Mouse (Mus musculus) hindbrain, embryonic 14.5 days (tissue): ENCODE data around the gene Eif4g2. TPM values are rescaled to one million over a fixed set of nuclear protein-coding genes. Genes with fewer than 3 reads are reported as not detected.

Experiments used
- ATAC-seq: fragments of 200-750 bp; cut with Nextera tagmentation; 2 replicates; pipeline ENCODE4 v1.8.0; 2017; ENCODE audit warnings: moderate number of reproducible peaks, mild to moderate bottlenecking, moderate TSS enrichment, moderate library complexity; ENCODE audit not compliant: low FRiP score
- DNase-seq: peaks from one replicate; pipeline ENCODE4 v3.0.0-alpha.2; 2015; ENCODE audit warnings: low spot score
- H3K27ac ChIP-seq: fragments of 300-500 bp; sonication (generic); 2 replicates; pipeline ENCODE4 v1.5.1; 2014; ENCODE audit warnings: mild to moderate bottlenecking, moderate library complexity
- H3K27me3 ChIP-seq: fragments of 300-500 bp; sonication (generic); 2 replicates; pipeline ENCODE4 v1.6.1; 2014; ENCODE audit warnings: mild to moderate bottlenecking, low read length, mixed read lengths; ENCODE audit not compliant: control insufficient read depth, insufficient read depth
- H3K36me3 ChIP-seq: fragments of 300-500 bp; sonication (generic); replicated peaks from 2 replicates; pipeline ENCODE4 v1.6.1; 2014; ENCODE audit not compliant: control insufficient read depth, insufficient read depth
- H3K4me1 ChIP-seq: fragments of 300-500 bp; sonication (generic); replicated peaks from 2 replicates; pipeline ENCODE4 v1.6.1; 2014; ENCODE audit warnings: antibody characterized with exemption, low read length, mixed read lengths; ENCODE audit not compliant: control insufficient read depth, insufficient read depth
- H3K4me2 ChIP-seq: fragments of 300-500 bp; sonication (generic); replicated peaks from 2 replicates; pipeline ENCODE4 v1.6.1; 2014; ENCODE audit warnings: mild to moderate bottlenecking, moderate library complexity
- H3K4me3 ChIP-seq: fragments of 300-500 bp; sonication (generic); replicated peaks from 2 replicates; pipeline ENCODE4 v1.5.1; 2014; ENCODE audit warnings: mild to moderate bottlenecking, low read length
- H3K9ac ChIP-seq: fragments of 300-500 bp; sonication (generic); 2 replicates; pipeline ENCODE4 v1.6.1; 2014
- H3K9me3 ChIP-seq: fragments of 300-500 bp; sonication (generic); 2 replicates; pipeline ENCODE4 v1.6.1; 2016; ENCODE audit warnings: low read length; ENCODE audit not compliant: control insufficient read depth
- WGBS: fragments of 180-500 bp; shearing (Covaris S2); extraction: QIAGEN DNeasy Blood & Tissue Kit; methylation state at CpG from one replicate; pipeline ENCODE4 v1.1.7; 2014; 5-methylcytosine and 5-hydroxymethylcytosine counted together
- polyA plus RNA-seq: library from polyadenylated mRNA; unstranded; fragments of >200 nt; fragmentation: Nextera tagmentation; extraction: Ambion mirVana; gene quantifications from 2 replicates; pipeline ENCODE4 v1.2.1, GENCODE M21; 2014

The Eif4g2 gene
- polyA plus RNA-seq, 1 experiment from 2014 or later, result 1,292 TPM

DNA sequence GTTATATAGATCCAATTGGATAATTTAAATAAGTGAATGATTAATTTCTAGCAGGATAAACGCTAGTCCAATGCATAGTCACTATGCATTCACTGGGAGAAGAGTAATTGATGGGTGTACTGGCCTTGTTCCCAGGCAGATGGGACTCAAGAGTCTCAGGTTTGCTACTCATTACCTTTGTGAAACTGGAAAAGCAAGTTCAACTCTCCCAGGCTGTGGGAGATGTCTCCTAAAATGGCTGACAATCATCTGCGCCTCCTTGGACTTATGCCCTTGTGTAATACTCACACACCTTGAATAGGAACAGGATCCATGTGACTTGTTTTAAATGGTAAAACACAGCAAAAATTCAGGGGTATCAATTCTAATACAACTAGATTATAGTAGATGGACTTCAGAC is 26.3 kb upstream of the Eif4g2 start:
- ATAC-seq (no peak), DNase-seq (no peak)
- 93% methylated on average over 2 of the region's 2 CpGs for WGBS
- H3K27me3 ChIP-seq, result no peaks in the 10 kb centered on the region
- no peak overlapping the region for H3K4me2 ChIP-seq
- H3K4me3 ChIP-seq, result no peak overlapping the region
- H3K9ac ChIP-seq, result no peak overlapping the region
- H3K36me3 ChIP-seq, result peaks cover 8% of the 10 kb centered on the region
- no peaks in the 10 kb centered on the region for H3K9me3 ChIP-seq
- no peak overlapping the region for H3K27ac ChIP-seq
- no peaks in the 10 kb centered on the region for H3K4me1 ChIP-seq

DNA sequence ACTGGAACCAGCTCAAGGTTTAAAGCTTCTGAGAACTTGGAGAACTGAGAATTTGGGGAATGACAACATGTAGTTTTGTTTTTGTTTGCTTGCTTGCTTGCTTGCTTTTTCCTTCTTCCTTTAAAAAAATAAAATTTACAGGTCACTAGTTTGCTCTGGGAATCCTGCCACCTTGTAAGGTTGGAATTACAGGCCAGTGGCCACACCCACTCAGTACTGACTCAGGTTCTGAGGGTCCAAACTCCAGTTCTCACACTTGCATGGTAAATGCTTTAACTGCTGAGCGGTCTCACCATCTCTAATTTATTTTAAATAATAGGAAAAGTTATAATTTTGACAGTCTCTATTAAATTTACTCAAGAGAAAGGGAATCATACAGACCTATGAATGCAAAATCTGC is 15.4 kb upstream of the Eif4g2 start:
- no peak overlapping the region for H3K4me2 ChIP-seq
- no peaks in the 10 kb centered on the region for H3K4me1 ChIP-seq
- no peaks in the 10 kb centered on the region for H3K27me3 ChIP-seq
- no peak for DNase-seq
- no peaks in the 10 kb centered on the region for H3K36me3 ChIP-seq
- no peaks in the 10 kb centered on the region for H3K9me3 ChIP-seq
- whole genome bisulfite sequencing, result 87% methylated on average over 1 of the region's 1 CpGs
- no peak for ATAC-seq
- H3K27ac ChIP-seq, result no peak overlapping the region
- no peak overlapping the region for H3K9ac ChIP-seq
- H3K4me3 ChIP-seq, result no peak overlapping the region

DNA sequence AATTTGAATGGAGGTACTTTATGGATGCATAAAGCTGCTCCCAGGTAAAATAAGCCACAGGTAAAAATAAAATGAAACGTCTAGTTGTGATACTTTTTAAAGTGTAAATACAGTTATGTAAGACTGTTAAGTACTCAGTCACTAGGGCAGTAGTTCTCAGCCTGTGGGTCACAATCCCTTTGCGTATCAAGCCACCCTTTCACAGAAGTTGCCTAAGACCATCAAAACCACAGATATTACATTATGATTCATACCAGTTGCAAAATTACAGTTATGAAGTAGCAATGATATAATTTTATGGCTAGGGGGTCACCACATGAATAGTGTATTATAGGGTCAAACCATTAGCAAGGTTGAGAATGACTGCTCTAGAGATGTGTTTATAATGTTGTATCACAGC is 12.3 kb upstream of the Eif4g2 start:
- Histone ChIP-seq H3K4me2 (no peak overlapping the region), H3K4me1 (no peaks in the 10 kb centered on the region), H3K9me3 (no peaks in the 10 kb centered on the region), H3K27ac (no peak overlapping the region), H3K27me3 (no peaks in the 10 kb centered on the region), H3K9ac (no peak overlapping the region), H3K36me3 (no peaks in the 10 kb centered on the region), H3K4me3 (no peak overlapping the region)
- DNase-seq, result no peak
- no peak for ATAC-seq
- WGBS, result 81% methylated on average over 2 of the region's 2 CpGs

DNA sequence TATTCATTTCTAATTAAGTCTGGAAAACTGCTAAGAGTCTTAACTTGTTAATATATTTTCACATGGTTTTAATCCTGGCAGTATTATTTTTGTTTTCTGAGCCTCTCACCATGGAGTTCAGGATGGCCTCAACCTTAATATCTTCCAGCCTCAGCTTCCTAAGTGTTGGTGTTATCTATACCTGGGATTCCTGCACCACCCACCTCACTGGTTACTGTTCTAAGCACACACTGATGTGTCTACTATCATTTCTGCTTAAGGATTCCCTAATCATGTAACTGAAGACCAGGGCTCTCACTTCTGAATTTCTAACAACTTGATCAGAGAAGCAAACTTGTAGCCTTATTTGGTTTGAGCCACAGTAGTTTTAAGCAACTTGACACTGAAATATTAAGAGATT is 2.3 kb upstream of the Eif4g2 start:
- ATAC-seq, result no peak
- Histone ChIP-seq H3K9ac (no peak overlapping the region), H3K4me2 (no peak overlapping the region), H3K27me3 (no peaks in the 10 kb centered on the region), H3K9me3 (no peaks in the 10 kb centered on the region), H3K4me1 (peaks cover 17% of the 10 kb centered on the region), H3K36me3 (peaks cover 14% of the 10 kb centered on the region), H3K4me3 (no peak overlapping the region), H3K27ac (no peak overlapping the region)
- DNase-seq, result no peak

DNA sequence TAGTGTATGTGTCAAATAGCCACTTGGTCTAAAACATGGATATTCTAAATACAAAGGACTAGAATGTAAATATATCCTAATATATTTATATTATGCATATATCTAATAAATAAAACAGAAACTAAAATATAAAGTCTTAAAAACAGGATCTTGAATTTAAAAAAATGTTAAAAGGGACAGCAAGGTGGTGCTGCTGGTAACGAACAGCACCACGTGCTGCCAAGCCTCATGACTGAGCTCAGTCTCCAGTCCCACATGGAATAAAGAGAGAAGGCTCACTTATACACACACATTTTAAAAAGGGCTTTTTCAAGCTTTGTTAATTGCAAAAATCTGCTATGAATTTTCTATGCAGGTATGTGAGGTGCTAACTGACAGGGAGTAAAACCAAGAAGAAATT is 1.6 kb upstream of the Eif4g2 start:
- H3K36me3 ChIP-seq, result peaks cover 21% of the 10 kb centered on the region
- ATAC-seq (no peak), DNase-seq (no peak)
- no peak overlapping the region for H3K9ac ChIP-seq
- WGBS, result 51% methylated on average over 2 of the region's 2 CpGs
- H3K4me2 ChIP-seq, result peak overlapping the region; percentile 28; the same call in 1 of the 2 replicates
- no peak overlapping the region for H3K4me3 ChIP-seq
- no peaks in the 10 kb centered on the region for H3K9me3 ChIP-seq
- H3K27me3 ChIP-seq, result no peaks in the 10 kb centered on the region
- H3K4me1 ChIP-seq, result peaks cover 24% of the 10 kb centered on the region
- H3K27ac ChIP-seq, result peak overlapping the region; percentile 35

DNA sequence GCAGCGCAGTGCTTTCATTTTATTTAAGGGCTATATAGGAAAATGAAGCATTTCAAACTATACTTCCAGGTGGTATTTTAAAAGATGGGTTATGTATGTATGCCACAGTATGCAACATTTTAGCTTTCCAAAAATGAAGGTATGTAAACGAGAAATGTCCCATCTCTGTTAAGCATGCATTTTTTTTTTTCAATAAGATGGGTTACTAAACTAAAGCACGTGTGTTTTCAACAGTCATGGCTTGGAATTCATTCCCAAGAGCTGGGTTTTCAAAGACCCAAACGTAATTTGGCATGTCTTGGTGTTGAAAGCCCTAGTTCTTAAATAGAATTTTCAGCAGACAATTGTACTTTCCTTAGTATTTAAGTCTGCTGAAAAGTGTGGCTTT is 897 bp upstream of the Eif4g2 start:
- Histone ChIP-seq H3K9ac (peak overlapping the region; percentile 100), H3K4me1 (peaks cover 27% of the 10 kb centered on the region), H3K27me3 (no peaks in the 10 kb centered on the region), H3K36me3 (peaks cover 28% of the 10 kb centered on the region), H3K27ac (peak overlapping the region; percentile 99), H3K4me2 (peak overlapping the region; percentile 72), H3K4me3 (peak overlapping the region; percentile 100), H3K9me3 (no peaks in the 10 kb centered on the region)
- ATAC-seq, result no peak
- DNase-seq, result no peak
- 11% methylated on average over 4 of the region's 4 CpGs for WGBS

DNA sequence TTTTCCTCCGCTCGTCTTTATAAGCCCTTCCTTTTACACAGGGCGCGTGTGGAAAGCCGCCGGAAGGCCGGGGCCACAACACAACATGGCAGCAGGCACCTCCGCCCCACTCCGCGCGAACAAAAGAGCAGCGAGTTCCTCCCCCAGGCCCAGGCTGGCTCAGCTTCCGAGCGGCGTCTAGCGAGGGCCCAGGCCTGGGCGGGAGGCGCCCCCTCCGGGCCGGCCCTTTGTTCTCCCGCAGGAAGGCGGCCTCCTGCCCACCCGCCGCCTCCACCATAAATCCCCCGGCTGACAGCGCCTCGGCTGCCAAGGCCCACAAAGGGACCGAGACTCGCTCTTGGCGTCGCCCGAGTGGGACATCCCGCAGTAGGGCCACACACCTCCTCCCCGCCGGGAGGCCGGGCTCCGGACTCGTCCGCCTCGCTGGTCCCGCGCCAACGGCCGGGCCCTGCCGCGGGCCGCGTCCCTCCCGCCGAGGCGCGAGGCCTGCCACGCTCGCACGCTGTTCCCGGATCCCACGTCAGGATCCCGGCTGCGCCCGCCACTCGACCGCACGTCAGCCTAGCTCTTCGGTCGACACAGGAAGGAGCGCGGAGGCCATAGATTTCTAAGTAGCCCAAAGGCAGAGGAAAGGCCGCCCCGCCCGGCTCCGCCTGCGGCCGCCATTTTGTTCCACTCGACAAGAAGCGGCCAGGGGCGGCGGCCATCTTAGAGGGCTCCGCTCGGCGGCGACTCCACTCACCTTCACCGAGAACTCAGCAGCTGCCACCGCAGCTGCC is 598 bp downstream of the Eif4g2 start:
- H3K4me3 ChIP-seq, result peak overlapping the region; percentile 100
- H3K27ac ChIP-seq, result peak overlapping the region; percentile 99
- H3K4me1 ChIP-seq, result peaks cover 29% of the 10 kb centered on the region
- no peaks in the 10 kb centered on the region for H3K9me3 ChIP-seq
- WGBS, result under 1% methylated on average over 83 of the region's 83 CpGs
- peak; percentile 80 for DNase-seq
- ATAC-seq, result peak; percentile 78
- peak overlapping the region; percentile 89 for H3K4me2 ChIP-seq
- peaks cover 43% of the 10 kb centered on the region for H3K36me3 ChIP-seq
- peak overlapping the region; percentile 100 for H3K9ac ChIP-seq
- H3K27me3 ChIP-seq, result no peaks in the 10 kb centered on the region

DNA sequence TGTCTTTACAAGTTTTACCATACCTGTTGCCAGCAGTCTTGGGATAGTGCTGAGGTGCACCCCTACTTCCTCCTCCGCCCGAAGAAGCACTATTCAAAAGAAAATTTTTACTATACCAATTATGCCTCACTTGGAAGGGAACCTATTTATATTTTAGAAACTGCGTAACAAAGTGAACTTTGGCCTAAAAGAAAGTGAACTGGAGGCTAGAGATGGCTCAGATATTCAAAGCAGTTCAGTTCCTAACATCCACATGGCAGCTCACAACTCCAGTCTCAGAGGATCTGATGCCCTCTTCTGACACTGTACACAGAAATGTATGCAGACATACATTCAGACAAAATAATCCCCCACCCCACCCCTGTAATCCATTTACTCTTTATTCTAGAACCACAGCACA is 2.0 kb downstream of the Eif4g2 start:
- no peak for ATAC-seq
- 89% methylated on average over 3 of the region's 3 CpGs for WGBS
- H3K27ac ChIP-seq, result 0 out of 2 replicates have a peak overlapping the region, but pooled peaks have one; percentile 99

DNA sequence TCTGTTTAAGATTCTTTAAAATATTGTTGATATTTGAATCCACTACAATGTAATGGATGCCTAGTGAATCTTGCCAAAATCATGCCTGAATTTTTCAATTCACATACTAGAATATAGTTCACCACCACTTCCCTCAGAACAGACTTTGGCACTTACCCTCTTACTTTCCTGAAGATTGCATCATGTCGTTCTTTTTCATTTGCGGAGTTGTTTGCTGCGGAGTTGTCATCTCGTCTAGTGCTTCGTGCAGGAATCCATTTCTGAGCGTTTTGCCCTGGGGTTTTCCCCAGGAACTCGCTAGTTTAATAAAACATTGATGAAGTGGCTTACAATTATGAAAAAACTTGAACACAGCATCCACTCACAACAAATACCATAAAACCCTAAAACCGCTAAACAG is 2.8 kb downstream of the Eif4g2 start:
- ATAC-seq (no peak), DNase-seq (no peak)
- Histone ChIP-seq H3K36me3 (peaks cover 64% of the 10 kb centered on the region), H3K9ac (0 out of 2 replicates have a peak overlapping the region, but pooled peaks have one; percentile 100), H3K4me2 (peak overlapping the region; percentile 89; the same call in 1 of the 2 replicates), H3K4me1 (peaks cover 29% of the 10 kb centered on the region), H3K27ac (no peak overlapping the region), H3K4me3 (peak overlapping the region; percentile 100; the same call in 1 of the 2 replicates), H3K27me3 (no peaks in the 10 kb centered on the region), H3K9me3 (no peaks in the 10 kb centered on the region)
- 81% methylated on average over 8 of the region's 8 CpGs for WGBS

More for the DNA sequence above, 2.0 kb downstream of the Eif4g2 start:
- no peaks in the 10 kb centered on the region for H3K27me3 ChIP-seq
- peaks cover 29% of the 10 kb centered on the region for H3K4me1 ChIP-seq
- peak overlapping the region; percentile 100 for H3K9ac ChIP-seq
- H3K4me2 ChIP-seq, result peak overlapping the region; percentile 89
- peak overlapping the region; percentile 100 for H3K4me3 ChIP-seq
- no peaks in the 10 kb centered on the region for H3K9me3 ChIP-seq
- peaks cover 57% of the 10 kb centered on the region for H3K36me3 ChIP-seq
- DNase-seq, result no peak
